Mouse (Mus musculus) lung, postnatal 4 days (tissue): ENCODE data around the gene S100a7a.

Experiments
- DNase-seq, 2 experiments: peaks; one replicate each; pipeline ENCODE4 v3.0.0; 2021

Gene S100a7a

GRCm38 (mm10) chr3:90653717-90654116 is at the start of gene S100a7a:
Gene S100a7a (plus strand): TSS chr3:90654017.
- DNase-seq, result no peak

GRCm38 (mm10) chr3:90604416-90604815 is 49.4 kb upstream of the S100a7a start:
- peak; percentile 89 to 94 for DNase-seq

- no peak for DNase-seq
Measured at GRCm38 (mm10) chr3:90605049-90605448, 48.8 kb upstream of the S100a7a start.

- no peak for DNase-seq
Measured at GRCm38 (mm10) chr3:90605736-90606135, 48.1 kb upstream of the S100a7a start.

- DNase-seq, result no peak
Measured at GRCm38 (mm10) chr3:90606185-90606584, 47.6 kb upstream of the S100a7a start.

DNA sequence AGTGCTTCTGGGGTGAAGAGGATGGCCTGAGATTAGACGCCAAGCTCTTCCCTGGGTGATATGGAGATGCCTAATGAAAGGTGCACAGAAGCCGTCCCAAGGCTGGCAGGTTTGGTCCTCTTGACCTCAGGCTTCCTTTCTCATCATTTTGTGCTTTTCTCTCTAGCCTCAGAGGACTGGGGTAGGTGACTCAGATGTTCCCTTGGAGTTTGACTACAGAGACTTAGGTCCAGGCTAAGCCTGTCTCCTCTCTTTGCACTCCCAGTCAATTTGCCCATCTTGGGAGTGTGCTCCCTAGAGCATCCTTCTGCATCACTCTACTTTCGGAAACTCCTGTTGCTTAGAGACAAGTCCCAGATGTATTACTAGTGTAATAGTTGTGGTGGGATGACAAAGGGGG is 46.5 kb upstream of the S100a7a start:
- no peak for DNase-seq

DNA sequence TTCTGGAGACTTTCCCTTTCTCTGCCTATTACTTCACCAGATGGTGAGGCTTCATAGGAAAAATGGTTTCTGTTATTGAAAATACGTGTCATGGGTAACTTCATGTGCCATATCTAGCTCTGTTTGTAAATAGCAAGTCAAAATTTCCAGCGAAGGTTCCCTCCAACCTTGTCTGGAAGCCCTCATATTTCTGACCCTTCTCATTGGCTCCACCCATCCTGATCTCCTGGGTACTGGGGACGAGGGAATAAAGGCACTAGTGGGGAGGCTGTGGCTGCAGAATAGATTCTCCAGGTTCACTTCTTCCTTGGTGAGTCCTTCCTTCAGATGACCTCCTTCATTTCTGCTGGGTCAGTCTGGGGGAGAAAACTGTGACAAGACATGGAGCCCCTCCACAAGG is 45.6 kb upstream of the S100a7a start, which contains the start of gene S100a5:
TSS of gene S100a5 (plus strand) at position 301 of the 400 bp plus-strand sequence.
- no peak for DNase-seq

DNA sequence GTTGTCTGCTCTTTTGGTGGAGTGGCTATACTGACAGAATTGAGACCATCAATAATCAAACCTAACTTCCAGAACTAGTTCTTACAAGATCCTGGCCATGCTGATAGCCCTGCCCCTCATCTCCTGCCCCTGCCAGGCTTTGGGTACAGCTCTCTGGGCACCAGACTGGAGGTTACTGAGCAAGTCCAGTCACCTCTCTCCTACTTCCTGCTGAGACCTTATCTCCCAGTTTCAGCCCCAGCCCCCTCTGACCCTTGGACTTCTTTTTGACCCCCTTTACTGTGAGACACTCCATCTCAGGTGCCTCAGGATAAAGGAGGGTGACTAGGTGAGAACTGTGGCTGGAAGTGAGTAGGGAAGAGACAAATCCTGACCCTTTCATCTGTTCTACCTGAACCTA is 44.7 kb upstream of the S100a7a start:
- DNase-seq, result no peak

GRCm38 (mm10) chr3:90611494-90611893 is 42.3 kb upstream of the S100a7a start:
- no peak for DNase-seq

- DNase-seq, result no peak
Measured at GRCm38 (mm10) chr3:90612061-90612460, 41.8 kb upstream of the S100a7a start.

DNA sequence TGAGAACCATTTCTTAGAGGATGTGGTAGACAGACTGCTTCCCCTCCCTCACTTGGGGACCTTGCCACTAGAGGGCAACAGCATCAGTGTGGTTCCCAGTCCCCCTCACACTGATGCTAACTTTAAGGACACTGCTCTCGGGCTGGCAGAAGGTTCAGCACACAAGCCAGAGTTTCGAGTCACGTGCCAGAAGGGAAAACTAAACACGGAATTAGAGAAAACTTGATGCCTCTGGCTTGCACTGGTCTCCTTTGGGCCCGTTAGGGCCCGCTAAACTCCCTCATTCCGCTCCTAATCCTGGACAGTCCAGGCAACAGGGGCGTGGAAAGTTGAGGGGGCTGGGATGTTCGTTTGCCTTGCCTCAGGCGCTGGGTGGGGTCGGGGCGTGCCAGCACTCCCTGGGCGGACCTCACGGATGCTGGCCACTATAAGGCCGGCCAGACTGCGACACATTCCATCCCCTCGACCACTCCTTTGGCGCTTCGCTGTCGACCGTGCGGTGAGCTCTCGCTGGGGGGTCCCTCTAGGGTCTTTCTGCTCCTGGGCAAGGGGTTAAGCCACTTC is 41.0 kb upstream of the S100a7a start, which contains the start of gene S100a6:
TSS of gene S100a6 (plus strand) at position 155 of the 564 bp plus-strand sequence.
- peak; percentile 82 to 83 for DNase-seq

DNA sequence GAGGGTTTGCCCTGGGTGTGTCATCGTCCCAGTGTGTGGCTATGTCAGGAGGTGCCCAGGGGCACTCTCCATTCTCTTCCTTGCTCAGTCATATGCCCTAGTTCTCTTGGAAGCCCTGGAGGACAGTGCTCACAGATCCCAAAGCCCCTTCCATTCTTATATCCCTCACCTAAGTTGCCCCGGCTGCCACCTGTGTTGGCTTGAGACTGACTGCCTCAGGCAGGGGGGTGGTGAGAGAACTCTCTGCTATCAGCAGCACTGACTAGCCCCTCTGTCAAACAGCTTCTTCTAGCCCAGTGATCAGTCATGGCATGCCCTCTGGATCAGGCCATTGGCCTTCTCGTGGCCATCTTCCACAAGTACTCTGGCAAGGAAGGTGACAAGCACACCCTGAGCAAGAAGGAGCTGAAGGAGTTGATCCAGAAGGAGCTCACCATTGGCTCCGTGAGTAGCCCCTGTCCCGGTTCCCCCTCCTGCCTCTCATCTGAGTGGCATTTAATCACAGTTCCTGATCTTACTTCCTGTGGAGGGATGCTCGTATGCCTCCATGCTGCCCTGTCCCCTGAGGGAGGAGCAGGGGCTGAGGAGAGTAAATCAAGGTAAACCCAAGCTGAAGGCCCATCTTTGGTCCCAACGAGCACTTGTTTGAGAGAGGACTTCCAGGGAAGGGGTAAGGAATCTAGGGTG is 40.2 kb upstream of the S100a7a start:
- no peak for DNase-seq

GRCm38 (mm10) chr3:90614148-90614530 is 39.7 kb upstream of the S100a7a start:
- DNase-seq, result no peak

DNA sequence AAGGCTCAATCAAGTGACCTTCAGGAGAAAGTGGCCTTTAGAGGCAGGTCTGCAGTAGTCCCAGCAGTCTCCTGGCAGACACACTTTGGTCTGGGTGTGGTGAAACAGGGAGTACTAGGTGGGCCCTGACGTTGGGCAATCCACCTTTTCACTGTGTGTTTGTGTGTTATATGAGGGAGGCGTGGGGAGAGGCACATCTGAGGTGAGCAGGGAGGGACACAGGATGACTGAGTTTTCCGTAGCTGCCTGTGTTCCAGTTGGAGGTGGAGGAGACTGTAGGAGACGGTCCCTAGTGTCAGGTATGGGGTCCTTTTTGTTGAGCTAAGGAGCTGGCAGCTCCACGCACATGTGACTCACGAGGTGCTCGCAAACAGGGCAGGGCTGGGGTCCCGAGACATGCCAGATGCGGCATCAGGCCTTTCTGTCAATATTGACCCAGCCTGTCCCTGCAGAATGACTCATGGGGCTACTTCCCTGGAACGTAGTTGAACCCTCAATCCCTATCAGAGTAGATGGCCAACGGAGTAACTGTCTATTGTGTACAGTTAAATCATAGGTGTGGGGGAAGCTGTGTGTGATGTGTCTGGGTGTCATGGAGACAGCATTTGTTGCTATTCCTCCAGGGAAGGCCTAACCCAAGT is 39.1 kb upstream of the S100a7a start:
- no peak for DNase-seq

- peak; percentile 86 to 87 for DNase-seq
Measured at GRCm38 (mm10) chr3:90615415-90615814, 38.4 kb upstream of the S100a7a start.

- DNase-seq, result no peak
Measured at GRCm38 (mm10) chr3:90615911-90616310, 37.9 kb upstream of the S100a7a start.

DNA sequence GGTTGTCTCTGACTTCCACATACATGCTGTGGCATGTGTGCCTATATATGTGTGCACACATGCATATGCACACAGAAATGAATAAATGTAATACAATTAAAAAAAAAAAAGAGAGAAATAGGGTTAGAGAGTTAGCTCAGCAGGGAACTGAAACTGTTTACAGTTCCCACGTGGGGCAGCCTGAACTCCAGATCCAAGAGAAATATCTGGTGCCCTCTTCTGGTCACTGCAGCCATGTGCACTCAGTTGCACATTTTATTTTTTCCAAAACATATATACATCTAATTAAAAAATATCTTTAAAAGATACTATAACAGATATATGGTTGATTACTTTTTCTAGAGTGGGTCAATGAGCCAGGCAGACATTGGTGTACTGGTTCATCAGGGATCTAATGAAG is 36.2 kb upstream of the S100a7a start:
- DNase-seq, result no peak

GRCm38 (mm10) chr3:90621552-90621951 is 32.3 kb upstream of the S100a7a start:
- no peak for DNase-seq

- peak; percentile 65 to 71 for DNase-seq
Measured at GRCm38 (mm10) chr3:90623435-90624071, 30.3 kb upstream of the S100a7a start.

GRCm38 (mm10) chr3:90625496-90625895 is 28.3 kb upstream of the S100a7a start:
- DNase-seq, result no peak

DNA sequence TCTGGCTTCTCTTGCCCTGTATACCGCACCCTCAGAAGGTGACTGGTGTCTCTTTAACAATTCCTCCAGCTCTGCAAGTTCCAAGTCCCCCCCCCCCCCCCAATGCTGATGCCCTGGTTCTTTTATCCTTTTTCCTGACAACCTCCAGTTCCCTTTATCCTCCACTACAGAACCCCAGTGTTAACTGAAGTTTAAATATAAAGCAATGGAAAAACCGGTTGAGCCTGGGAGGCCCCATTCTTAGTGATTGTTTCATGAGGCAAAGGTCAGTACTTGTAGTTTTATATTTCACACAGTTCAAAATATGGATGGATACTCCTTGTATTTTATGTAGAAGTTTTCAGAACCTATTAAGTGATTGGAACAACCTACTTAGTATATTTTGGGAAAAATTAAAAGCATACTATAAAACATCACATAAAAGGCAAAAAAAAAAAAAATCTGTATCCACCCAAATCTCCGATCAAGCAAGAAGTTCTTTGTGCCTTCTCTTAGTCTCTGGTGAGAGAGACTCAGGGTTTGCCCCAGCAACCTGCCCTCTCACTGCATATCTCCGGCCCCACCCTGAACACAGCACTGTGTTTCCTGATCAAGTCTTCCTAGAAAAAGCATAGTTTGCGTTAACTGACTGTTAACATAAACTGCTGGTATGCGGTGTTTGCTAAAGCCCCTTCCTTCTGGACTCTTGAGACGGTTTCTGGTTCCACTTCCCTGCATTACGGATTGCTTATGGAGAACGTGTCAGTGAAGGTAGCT is 27.4 kb upstream of the S100a7a start:
- DNase-seq, result no peak

- no peak for DNase-seq
Measured at GRCm38 (mm10) chr3:90627366-90627765, 26.5 kb upstream of the S100a7a start.

GRCm38 (mm10) chr3:90627807-90628206 is 26.0 kb upstream of the S100a7a start:
- peak in 1 of 2 experiments; percentile 28 for DNase-seq
